Mouse (Mus musculus): ENCODE measurements at regions not wholly inside any gene's neighbourhood (a gene's known extent, or its start where the extent isn't known, plus 50 kb on each side); places are given as distances from the start of the nearest gene placed in this dataset.

GRCm38 (mm10) chr3:70957470-70957869, 950.1 kb downstream of the Otol1 start:
- DNase-seq (ENCODE audit: low spot score) = no peak

- DNase-seq (ENCODE audit: low spot score) = peak; percentile 3
These were observed 955.1 kb downstream of the Otol1 start for GRCm38 (mm10) chr3:70962498-70962897.

- peak; percentile 2 for DNase-seq (ENCODE audit: low spot score)
These were observed 969.5 kb downstream of the Otol1 start for GRCm38 (mm10) chr3:70976945-70977344.

GRCm38 (mm10) chr3:70990916-70991315, 983.5 kb downstream of the Otol1 start:
- no peak for DNase-seq (ENCODE audit: low spot score)

- no peak for DNase-seq (ENCODE audit: low spot score)
These were observed 995.6 kb downstream of the Otol1 start for GRCm38 (mm10) chr3:71003052-71003451.

Data from left cerebral cortex, adult 11 months (tissue).